Mouse (Mus musculus): ENCODE measurements around the gene Etl4. TPM values are rescaled to one million over a fixed set of nuclear protein-coding genes. Genes with fewer than 3 reads are reported as not detected.

The Etl4 gene
- polyA plus RNA-seq, 1 experiment, result 8.2 TPM

- 26% methylated on average over 3 of the region's 3 CpGs for WGBS
- H3K4me3 ChIP-seq (replicated peaks; ENCODE audit: control insufficient read depth, low read depth, low read length), result no peak overlapping the region
- no peak overlapping the region for H3K27ac ChIP-seq (ENCODE audit: control insufficient read depth, insufficient read depth, low read depth, low read length, poor library complexity)
- H3K4me1 ChIP-seq (ENCODE audit: control insufficient read depth, insufficient read depth, low read length), result no peaks in the 10 kb centered on the region
- TF ChIP-seq CTCF (IDR thresholded peaks at IDR 0.05; ENCODE audit: control insufficient read depth, insufficient read depth, low read length) (no peak), POLR2A (IDR thresholded peaks at IDR 0.05; ENCODE audit: borderline replicate concordance, control insufficient read depth, low read depth, low read length) (no peak)
These were observed 623.0 kb downstream of the Etl4 start for GRCm38 (mm10) chr2:20532623-20533022.

GRCm38 (mm10) chr2:20537785-20538184 lies 628.2 kb downstream of the Etl4 start:
- Histone ChIP-seq H3K4me1 (ENCODE audit: control insufficient read depth, insufficient read depth, low read length) (no peaks in the 10 kb centered on the region), H3K27ac (ENCODE audit: control insufficient read depth, insufficient read depth, low read depth, low read length, poor library complexity) (no peak overlapping the region), H3K4me3 (replicated peaks; ENCODE audit: control insufficient read depth, low read depth, low read length) (no peak overlapping the region)
- TF ChIP-seq CTCF (IDR thresholded peaks at IDR 0.05; ENCODE audit: control insufficient read depth, insufficient read depth, low read length) (no peak), POLR2A (IDR thresholded peaks at IDR 0.05; ENCODE audit: borderline replicate concordance, control insufficient read depth, low read depth, low read length) (no peak)
- 75% methylated on average over 6 of the region's 6 CpGs for WGBS

DNA sequence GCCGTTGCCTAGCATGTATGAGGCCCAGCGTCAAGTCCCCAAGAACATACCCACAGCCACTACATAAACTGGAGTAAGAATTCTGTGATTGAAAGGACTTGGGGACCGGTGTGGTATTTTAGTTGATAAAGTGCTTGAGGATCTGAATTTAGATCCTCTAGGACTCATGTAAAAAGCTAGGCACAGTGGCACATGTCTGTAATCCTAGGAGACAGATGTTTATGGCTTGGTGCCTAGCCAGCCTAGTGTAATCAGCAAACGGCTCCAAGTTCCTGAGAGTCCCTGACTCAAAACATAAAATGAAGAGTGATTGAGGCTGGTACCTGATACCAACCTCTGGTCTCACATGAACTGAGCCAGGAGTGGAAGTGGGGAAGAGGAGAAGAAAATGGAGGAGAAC lies 629.3 kb downstream of the Etl4 start:
- TF ChIP-seq POLR2A (IDR thresholded peaks at IDR 0.05; ENCODE audit: borderline replicate concordance, control insufficient read depth, low read depth, low read length) (no peak), CTCF (IDR thresholded peaks at IDR 0.05; ENCODE audit: control insufficient read depth, insufficient read depth, low read length) (no peak)
- H3K4me1 ChIP-seq (ENCODE audit: control insufficient read depth, insufficient read depth, low read length), result no peaks in the 10 kb centered on the region
- 77% methylated on average over 4 of the region's 4 CpGs for WGBS

GRCm38 (mm10) chr2:20541261-20541660 lies 631.7 kb downstream of the Etl4 start:
- H3K4me1 ChIP-seq (ENCODE audit: control insufficient read depth, insufficient read depth, low read length), result no peaks in the 10 kb centered on the region
- no peak for TF ChIP-seq POLR2A (IDR thresholded peaks at IDR 0.05; ENCODE audit: borderline replicate concordance, control insufficient read depth, low read depth, low read length)
- TF ChIP-seq CTCF (IDR thresholded peaks at IDR 0.05; ENCODE audit: control insufficient read depth, insufficient read depth, low read length), result no peak
- no peak overlapping the region for H3K27ac ChIP-seq (ENCODE audit: control insufficient read depth, insufficient read depth, low read depth, low read length, poor library complexity)
- H3K4me3 ChIP-seq (replicated peaks; ENCODE audit: control insufficient read depth, low read depth, low read length), result no peak overlapping the region

More for the DNA sequence above, 629.3 kb downstream of the Etl4 start:
- Histone ChIP-seq H3K27ac (ENCODE audit: control insufficient read depth, insufficient read depth, low read depth, low read length, poor library complexity) (no peak overlapping the region), H3K4me3 (replicated peaks; ENCODE audit: control insufficient read depth, low read depth, low read length) (no peak overlapping the region)

GRCm38 (mm10) chr2:20542286-20542685 lies 632.7 kb downstream of the Etl4 start:
- Histone ChIP-seq H3K4me3 (replicated peaks; ENCODE audit: control insufficient read depth, low read depth, low read length) (no peak overlapping the region), H3K4me1 (ENCODE audit: control insufficient read depth, insufficient read depth, low read length) (no peaks in the 10 kb centered on the region), H3K27ac (ENCODE audit: control insufficient read depth, insufficient read depth, low read depth, low read length, poor library complexity) (no peak overlapping the region)
- TF ChIP-seq CTCF (IDR thresholded peaks at IDR 0.05; ENCODE audit: control insufficient read depth, insufficient read depth, low read length) (no peak), POLR2A (IDR thresholded peaks at IDR 0.05; ENCODE audit: borderline replicate concordance, control insufficient read depth, low read depth, low read length) (no peak)
- WGBS, result 74% methylated on average over 7 of the region's 7 CpGs

DNA sequence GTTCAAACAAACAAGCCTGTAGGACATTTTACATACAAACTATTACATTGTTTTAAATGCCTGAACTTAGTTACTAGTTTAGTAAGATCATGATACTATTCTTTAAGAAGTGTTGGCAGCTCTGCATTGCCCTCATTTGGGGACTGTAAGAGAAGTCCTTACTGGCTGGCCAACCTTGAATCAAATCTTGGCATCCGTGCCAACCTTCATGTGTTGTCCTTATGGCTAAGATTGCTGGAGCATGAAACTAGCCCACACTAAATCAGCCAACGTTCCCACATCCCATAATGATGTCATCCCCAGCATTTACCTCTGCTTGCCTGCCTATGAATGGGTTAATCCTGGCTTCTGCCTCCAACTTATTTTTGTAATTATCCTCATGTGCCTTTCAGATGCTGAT lies 636.0 kb downstream of the Etl4 start:
- TF ChIP-seq CTCF (IDR thresholded peaks at IDR 0.05; ENCODE audit: control insufficient read depth, insufficient read depth, low read length) (no peak), POLR2A (IDR thresholded peaks at IDR 0.05; ENCODE audit: borderline replicate concordance, control insufficient read depth, low read depth, low read length) (no peak)
- 60% methylated on average over 2 of the region's 2 CpGs for WGBS
- H3K4me3 ChIP-seq (replicated peaks; ENCODE audit: control insufficient read depth, low read depth, low read length), result no peak overlapping the region
- H3K27ac ChIP-seq (ENCODE audit: control insufficient read depth, insufficient read depth, low read depth, low read length, poor library complexity), result no peak overlapping the region
- H3K4me1 ChIP-seq (ENCODE audit: control insufficient read depth, insufficient read depth, low read length), result no peaks in the 10 kb centered on the region

DNA sequence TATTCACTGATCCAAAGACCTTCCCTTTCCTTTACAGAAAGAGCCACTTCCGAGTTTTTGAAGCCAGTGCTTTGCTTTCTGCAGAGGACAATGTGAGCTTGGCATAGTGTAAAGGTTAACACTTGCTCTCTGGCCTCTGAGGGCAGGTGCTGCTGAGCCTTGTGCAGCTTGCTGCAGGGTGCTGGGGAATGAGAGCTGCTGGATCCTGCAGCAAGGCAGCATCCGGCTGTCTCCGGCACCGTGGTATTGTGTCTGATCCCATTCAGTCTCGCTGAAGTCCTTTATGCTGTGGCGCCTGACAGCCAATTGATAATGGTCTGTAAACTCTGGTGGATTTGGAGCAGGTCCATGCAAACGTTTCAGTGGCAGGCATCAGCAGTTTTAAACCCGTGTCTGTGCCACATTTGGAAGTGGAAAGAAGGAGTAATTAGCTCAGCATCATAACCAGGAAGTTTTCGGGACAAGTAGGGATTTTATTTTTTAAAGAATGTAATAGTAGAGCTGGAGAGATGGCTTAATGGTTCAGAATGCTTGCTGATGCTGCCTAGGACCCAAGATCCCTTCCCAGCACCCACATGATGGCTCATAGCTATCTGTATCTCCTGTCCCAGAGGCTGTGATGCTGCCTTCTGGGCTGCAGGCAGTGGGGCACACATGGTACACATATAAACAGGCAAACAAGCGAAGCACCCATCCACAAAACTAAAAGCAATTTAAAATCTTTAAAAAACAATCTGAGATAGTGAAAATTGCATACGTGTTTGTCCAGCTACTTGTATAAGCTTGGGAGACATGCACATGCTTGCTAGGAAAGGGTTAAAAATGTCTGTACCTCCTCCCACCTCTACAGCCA lies 637.1 kb downstream of the Etl4 start:
- H3K4me1 ChIP-seq (ENCODE audit: control insufficient read depth, insufficient read depth, low read length), result no peaks in the 10 kb centered on the region
- TF ChIP-seq POLR2A (IDR thresholded peaks at IDR 0.05; ENCODE audit: borderline replicate concordance, control insufficient read depth, low read depth, low read length), result no peak
- TF ChIP-seq CTCF (IDR thresholded peaks at IDR 0.05; ENCODE audit: control insufficient read depth, insufficient read depth, low read length), result no peak
- 25% methylated on average over 11 of the region's 11 CpGs for WGBS
- no peak overlapping the region for H3K4me3 ChIP-seq (replicated peaks; ENCODE audit: control insufficient read depth, low read depth, low read length)
- H3K27ac ChIP-seq (ENCODE audit: control insufficient read depth, insufficient read depth, low read depth, low read length, poor library complexity), result no peak overlapping the region; the same call in 1 of the 2 replicates

DNA sequence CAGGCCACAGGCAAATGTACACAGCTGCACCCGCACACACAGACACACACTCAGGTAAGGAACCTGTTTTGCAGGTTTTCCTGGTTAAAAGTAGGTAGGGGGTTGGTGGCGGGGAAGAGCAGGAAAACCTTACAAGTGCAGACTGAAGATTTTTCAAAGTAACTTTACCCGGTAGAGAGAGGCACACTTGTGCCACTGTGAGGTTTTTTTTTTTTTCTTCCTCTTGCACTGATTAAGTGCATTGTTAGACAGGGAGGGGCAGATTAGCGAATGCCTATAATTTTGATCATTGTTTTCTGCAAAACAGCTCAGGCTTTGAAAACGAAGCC lies 637.7 kb downstream of the Etl4 start:
- no peak overlapping the region for H3K27ac ChIP-seq (ENCODE audit: control insufficient read depth, insufficient read depth, low read depth, low read length, poor library complexity)
- H3K4me1 ChIP-seq (ENCODE audit: control insufficient read depth, insufficient read depth, low read length), result no peaks in the 10 kb centered on the region
- H3K4me3 ChIP-seq (replicated peaks; ENCODE audit: control insufficient read depth, low read depth, low read length), result no peak overlapping the region
- 8% methylated on average over 5 of the region's 5 CpGs for WGBS
- no peak for TF ChIP-seq POLR2A (IDR thresholded peaks at IDR 0.05; ENCODE audit: borderline replicate concordance, control insufficient read depth, low read depth, low read length)
- TF ChIP-seq CTCF (IDR thresholded peaks at IDR 0.05; ENCODE audit: control insufficient read depth, insufficient read depth, low read length), result no peak

Data from bone marrow, adult 2 months (tissue).